Mouse (Mus musculus) erythroblast, embryonic 14.5 days (primary cell): ENCODE results near the gene Abca5.

Experiments used
- GATA1 ChIP-seq: IDR thresholded peaks from 2 replicates; pipeline ENCODE4 v1.6.1; 2012; ENCODE audit warnings: low read length, inconsistent platforms, mixed read lengths
- TAL1 ChIP-seq: IDR thresholded peaks from 3 replicates; pipeline ENCODE4 v1.6.1; 2012; ENCODE audit warnings: low read length, inconsistent platforms, mixed read lengths

GRCm38 (mm10) chr11:110385487-110385886 is 48.0 kb upstream of the Abca5 start:
- TF ChIP-seq TAL1, result no peak
- TF ChIP-seq GATA1, result no peak
